Mouse (Mus musculus) ZHBTc4 (cell line): ENCODE measurements around the gene Jak2.

ENCODE experiments used
- DNase-seq: peaks from one replicate; pipeline ENCODE4 v3.0.0-alpha.2; 2011; ENCODE audit warnings: low read depth, low spot score

The Jak2 gene

GRCm38 (mm10) chr19:29300919-29301318 is 49.3 kb downstream of the Jak2 start:
- DNase-seq, result no peak

- no peak for DNase-seq
These were observed 50.5 kb downstream of the Jak2 start for GRCm38 (mm10) chr19:29302119-29302518.

- no peak for DNase-seq
These were observed 57.2 kb downstream of the Jak2 start for GRCm38 (mm10) chr19:29308832-29309231.

- DNase-seq, result no peak
These were observed 60.2 kb downstream of the Jak2 start for GRCm38 (mm10) chr19:29311791-29312190.

- no peak for DNase-seq
These were observed 61.0 kb downstream of the Jak2 start for GRCm38 (mm10) chr19:29312661-29313060.

- DNase-seq, result no peak
These were observed 71.9 kb downstream of the Jak2 start for GRCm38 (mm10) chr19:29323416-29324049.

GRCm38 (mm10) chr19:29325053-29325851 is 73.6 kb downstream of the Jak2 start, which contains the start of gene Insl6:
Gene Insl6, minus strand, starts transcription at chr19:29325356.
- peak; percentile 78 for DNase-seq

- no peak for DNase-seq
These were observed 74.2 kb downstream of the Jak2 start for GRCm38 (mm10) chr19:29325852-29326180.

- DNase-seq, result no peak
These were observed 74.8 kb downstream of the Jak2 start for GRCm38 (mm10) chr19:29326396-29326795.

GRCm38 (mm10) chr19:29326822-29327552 is 75.4 kb downstream of the Jak2 start:
- peak; percentile 51 for DNase-seq

- DNase-seq, result peak; percentile 87
These were observed 82.6 kb downstream of the Jak2 start, which contains the start of gene Rln1 for GRCm38 (mm10) chr19:29334068-29334745. Gene Rln1, minus strand, starts transcription at chr19:29334670.

GRCm38 (mm10) chr19:29336624-29337023 is 85.0 kb downstream of the Jak2 start:
- peak; percentile 13 for DNase-seq

GRCm38 (mm10) chr19:29341029-29341428 is 89.4 kb downstream of the Jak2 start:
- DNase-seq, result no peak

- DNase-seq, result no peak
These were observed 90.7 kb downstream of the Jak2 start for GRCm38 (mm10) chr19:29342281-29342680.

GRCm38 (mm10) chr19:29344868-29345267 is 93.2 kb downstream of the Jak2 start:
- DNase-seq, result no peak

GRCm38 (mm10) chr19:29345636-29346035 is 94.0 kb downstream of the Jak2 start:
- DNase-seq, result no peak

- peak; percentile 84 for DNase-seq
These were observed 99.4 kb downstream of the Jak2 start for GRCm38 (mm10) chr19:29350991-29351390.

GRCm38 (mm10) chr19:29354895-29355877 is 103.6 kb downstream of the Jak2 start:
- peak; percentile 89 for DNase-seq

- DNase-seq, result no peak
These were observed 104.7 kb downstream of the Jak2 start for GRCm38 (mm10) chr19:29356281-29356680.

- no peak for DNase-seq
These were observed 108.6 kb downstream of the Jak2 start for GRCm38 (mm10) chr19:29360251-29360650.
